Comparison of ENCODE assay signal across 8 mouse cellular contexts in genomic region chr1:151571838-151572578, GRCm38 (mm10). TPM values are rescaled to one million over a fixed set of nuclear protein-coding genes. Genes with fewer than 3 reads are reported as not detected.
A peak's percentile ranks its signal among the peaks of the same experiment; 100 is the strongest.
DNase-seq lines count a peak whose midpoint lies in the region; ATAC-seq and TF ChIP-seq lines count a peak whose summit lies in the region.

No protein-coding gene starts in this region.

- TF ChIP-seq CTCF in cortical plate, adult 2 months (IDR thresholded peaks at IDR 0.05; ENCODE audit: extremely low read depth, insufficient read depth, low read length) = no peak

- H3K4me2 ChIP-seq in kidney, embryonic 15.5 days = peak overlapping the region; percentile 96

- H3K9me3 ChIP-seq in kidney, embryonic 15.5 days (replicated peaks) = no peaks in the 10 kb centered on the region

- H3K27me3 ChIP-seq in kidney, embryonic 15.5 days = peaks cover 23% of the 10 kb centered on the region

- no peak for DNase-seq in kidney, postnatal 25 days
- DNase-seq in ovary, postnatal 10 days (ENCODE audit: low spot score) = no peak
- no peak for DNase-seq in gastrocnemius, postnatal 10 days
- no peak for DNase-seq in retina, embryonic 14.5 days (ENCODE audit: low spot score)

- 15% methylated on average over 10 of the region's 10 CpGs for WGBS in kidney, embryonic 15.5 days

- H3K36me3 ChIP-seq in kidney, embryonic 15.5 days = no peaks in the 10 kb centered on the region

- H3K27ac ChIP-seq in kidney, embryonic 15.5 days = no peak overlapping the region
- no peak overlapping the region for H3K27ac ChIP-seq in cortical plate, adult 2 months (ENCODE audit: insufficient read depth, low read length)

- peak overlapping the region; percentile 57 for H3K4me3 ChIP-seq in kidney, embryonic 15.5 days (replicated peaks)
- H3K4me3 ChIP-seq in cortical plate, adult 2 months (ENCODE audit: insufficient read depth, low read length) = peak overlapping the region; percentile 29; the same call in 1 of the 2 replicates

- peak overlapping the region; percentile 53 for H3K9ac ChIP-seq in kidney, embryonic 15.5 days

- no peak for TF ChIP-seq POLR2A in cortical plate, adult 2 months (IDR thresholded peaks at IDR 0.05; ENCODE audit: extremely low read depth, insufficient read depth, low read length)

- no peak for ATAC-seq in kidney, embryonic 15.5 days (replicated peaks; ENCODE audit: low FRiP score)
- peak; percentile 65 for ATAC-seq in inflammation-experienced regulatory T-cells, adult 6 months
- peak; percentile 41; the same call in 1 of the 2 replicates for ATAC-seq in monocyte, adult 5-6 weeks (replicated peaks; ENCODE audit: insufficient number of reproducible peaks, low FRiP score, low TSS enrichment, poor library complexity, severe bottlenecking)

- H3K4me1 ChIP-seq in kidney, embryonic 15.5 days = peaks cover 29% of the 10 kb centered on the region
- no peaks in the 10 kb centered on the region for H3K4me1 ChIP-seq in cortical plate, adult 2 months (ENCODE audit: control insufficient read depth, insufficient read depth, low read length)

RNA-seq across cellular contexts. Expression of gene Fam129a, which starts 1.0 kb away (rescaled TPM):
- polyA plus RNA-seq in kidney, embryonic 15.5 days (2015; fragmentation: Nextera tagmentation; extraction: Ambion mirVana) = 10.5 and 12.7 TPM in 2 replicates
- 1.6 and 2.1 TPM in 2 replicates for polyA plus RNA-seq in cortical plate, adult 2 months (2012; rRNA removed)
- 10 to 100 TPM; 49.9 to 96.7 (median 68.7) TPM for polyA plus RNA-seq in inflammation-experienced regulatory T-cells, adult 6 months (2017; shearing (Covaris generic))
- 94.5 to 113 TPM (median 95.7 TPM) in 3 replicates for total RNA-seq in monocyte, adult 5-6 weeks (2017)
- total RNA-seq in gastrocnemius, postnatal 10 days (2021) = 10 to 100 TPM; 35.8 to 45.5 TPM
